Mouse (Mus musculus): ENCODE data around the gene Xpnpep1. TPM values are rescaled to one million over a fixed set of nuclear protein-coding genes. Genes with fewer than 3 reads are reported as not detected.

The Xpnpep1 gene
- polyA plus RNA-seq, 1 experiment from 2014 or later, result 120 TPM

GRCm38 (mm10) chr19:52904182-52904581 is 135.8 kb downstream of the Xpnpep1 start:
- H3K4me3 ChIP-seq, result no peak overlapping the region
- WGBS, result 29% methylated on average over 2 of the region's 2 CpGs
- no peak for ATAC-seq
- no peaks in the 10 kb centered on the region for H3K36me3 ChIP-seq (ENCODE audit: poor library complexity, severe bottlenecking)
- H3K27ac ChIP-seq, result no peak overlapping the region
- H3K9me3 ChIP-seq (replicated peaks), result no peaks in the 10 kb centered on the region
- no peak overlapping the region for H3K9ac ChIP-seq
- no peaks in the 10 kb centered on the region for H3K27me3 ChIP-seq
- H3K4me1 ChIP-seq, result no peaks in the 10 kb centered on the region
- H3K4me2 ChIP-seq, result no peak overlapping the region

- Histone ChIP-seq H3K27ac (no peak overlapping the region), H3K4me1 (no peaks in the 10 kb centered on the region), H3K36me3 (ENCODE audit: poor library complexity, severe bottlenecking) (no peaks in the 10 kb centered on the region), H3K4me2 (no peak overlapping the region), H3K9me3 (replicated peaks) (0 out of 2 replicates have a peak, but pooled peaks cover 3% of the 10 kb centered on the region), H3K27me3 (no peaks in the 10 kb centered on the region), H3K4me3 (no peak overlapping the region), H3K9ac (no peak overlapping the region)
- 76% methylated on average over 5 of the region's 5 CpGs for WGBS
- ATAC-seq, result no peak
These were observed 148.1 kb downstream of the Xpnpep1 start for GRCm38 (mm10) chr19:52891807-52892442.

Small RNAs within 50 kb of the gene (microRNA-seq; reads per million reads assigned to microRNA genes)
- gene Mir6407, result not detected

Other genes starting within 250 kb of the Xpnpep1 start
- 34.2 and 34.5 TPM in 2 replicates for gene Add3, start 100.2 kb upstream of the Xpnpep1 start, polyA plus RNA-seq (2015; fragmentation: Nextera tagmentation; extraction: Ambion mirVana)

All from forebrain, embryonic 13.5 days (tissue).